Mouse (Mus musculus): Measurements from ENCODE around the gene Bean1. TPM values are rescaled to one million over a fixed set of nuclear protein-coding genes. Genes with fewer than 3 reads are reported as not detected.
A peak's percentile ranks its signal among the peaks of the same experiment; 100 is the strongest.
"Not testable (repeated sequence)": the region's sequence is repeated elsewhere in the genome, so short reads cannot be mapped to it uniquely, and the experiment has no call there.

Gene Bean1
- total RNA-seq, 2 experiments from 2014 or later: not detected

DNA sequence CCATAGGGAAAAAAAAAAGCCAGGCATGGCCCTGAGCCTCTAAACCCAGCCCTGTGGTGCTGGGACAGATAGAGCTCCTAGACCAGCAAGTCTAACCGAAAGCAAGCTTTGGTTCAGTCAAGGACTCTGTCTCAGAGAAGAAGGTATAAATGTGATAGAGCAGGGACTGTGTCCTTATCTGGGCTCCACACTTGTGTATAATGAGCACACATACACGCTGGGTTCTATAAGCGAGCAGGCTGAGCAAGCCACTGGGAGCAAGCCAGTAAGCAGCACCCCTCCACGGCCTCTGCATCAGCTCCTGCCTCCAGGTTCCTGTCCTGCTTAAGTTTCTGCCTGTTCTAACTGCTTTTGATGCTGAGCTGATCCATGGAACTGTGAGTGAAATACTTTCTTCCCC is 61.8 kb downstream of the Bean1 start:
- peak; percentile 36; the same call in 1 of the 2 replicates for ATAC-seq (replicated peaks; ENCODE audit: low FRiP score, low TSS enrichment, poor library complexity, severe bottlenecking)

DNA sequence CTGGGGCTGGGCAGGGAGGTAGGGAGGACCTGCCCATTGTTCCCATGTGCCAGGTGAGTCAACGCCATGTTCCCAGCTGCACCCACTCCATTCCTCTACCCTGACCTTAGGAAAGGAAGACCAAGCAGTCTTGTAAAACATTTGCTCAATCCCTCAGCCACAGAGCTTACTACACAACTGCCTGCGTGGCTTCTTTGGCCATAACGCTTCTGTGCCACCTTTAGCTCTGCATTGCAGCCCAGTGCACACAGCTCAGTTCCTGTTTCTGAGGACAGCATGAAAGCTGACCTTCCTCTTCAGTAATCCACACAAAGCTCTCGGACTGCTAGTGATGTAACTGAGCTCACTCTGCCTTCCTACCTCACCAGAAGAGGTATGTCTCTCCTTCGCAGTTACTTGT is 62.7 kb downstream of the Bean1 start:
- ATAC-seq (replicated peaks; ENCODE audit: low FRiP score, low TSS enrichment, poor library complexity, severe bottlenecking): no peak

DNA sequence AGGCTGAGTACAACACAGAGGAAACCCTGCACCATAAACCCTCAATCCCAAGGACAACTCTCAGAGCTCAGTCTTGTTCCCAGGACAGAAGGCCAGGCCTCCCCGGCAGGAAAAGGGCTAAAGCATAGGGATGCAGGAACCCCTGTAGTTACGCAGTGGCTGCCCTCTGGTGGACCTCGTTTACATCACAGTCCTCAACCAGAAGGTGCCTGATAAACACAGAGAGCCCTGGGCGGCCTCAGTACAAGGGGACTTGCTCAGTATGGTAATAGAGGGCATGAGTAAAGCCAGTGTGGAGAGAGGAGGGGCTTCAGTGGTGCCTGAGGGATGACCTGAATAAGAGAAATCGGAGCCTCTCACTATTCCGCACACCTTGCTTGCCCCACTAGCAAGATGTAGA is 64.3 kb downstream of the Bean1 start:
- ATAC-seq (replicated peaks; ENCODE audit: low FRiP score, low TSS enrichment, poor library complexity, severe bottlenecking): no peak

DNA sequence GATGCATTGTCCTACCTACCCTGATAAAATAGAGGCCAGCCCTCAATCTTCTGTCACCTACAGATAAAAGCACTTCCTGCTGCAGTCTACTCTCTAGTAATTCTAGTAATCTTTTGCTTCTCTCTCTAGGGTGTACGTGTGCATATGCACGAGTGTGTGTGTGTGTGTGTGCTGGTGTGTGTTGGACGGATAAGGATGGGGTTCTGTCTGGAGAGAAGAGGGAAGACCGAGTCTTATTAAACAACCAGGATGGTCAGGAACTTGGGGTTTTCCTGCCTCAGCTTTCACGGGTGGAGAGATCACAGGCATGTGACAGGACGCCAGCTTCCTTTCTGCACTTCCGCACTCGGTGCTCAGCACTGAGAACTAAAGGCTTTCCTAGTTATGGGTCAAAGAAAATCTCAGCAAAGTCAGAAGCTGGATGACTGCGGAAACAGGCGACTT is 69.2 kb downstream of the Bean1 start:
- peak; percentile 87 for ATAC-seq (replicated peaks; ENCODE audit: low FRiP score, low TSS enrichment, poor library complexity, severe bottlenecking)

DNA sequence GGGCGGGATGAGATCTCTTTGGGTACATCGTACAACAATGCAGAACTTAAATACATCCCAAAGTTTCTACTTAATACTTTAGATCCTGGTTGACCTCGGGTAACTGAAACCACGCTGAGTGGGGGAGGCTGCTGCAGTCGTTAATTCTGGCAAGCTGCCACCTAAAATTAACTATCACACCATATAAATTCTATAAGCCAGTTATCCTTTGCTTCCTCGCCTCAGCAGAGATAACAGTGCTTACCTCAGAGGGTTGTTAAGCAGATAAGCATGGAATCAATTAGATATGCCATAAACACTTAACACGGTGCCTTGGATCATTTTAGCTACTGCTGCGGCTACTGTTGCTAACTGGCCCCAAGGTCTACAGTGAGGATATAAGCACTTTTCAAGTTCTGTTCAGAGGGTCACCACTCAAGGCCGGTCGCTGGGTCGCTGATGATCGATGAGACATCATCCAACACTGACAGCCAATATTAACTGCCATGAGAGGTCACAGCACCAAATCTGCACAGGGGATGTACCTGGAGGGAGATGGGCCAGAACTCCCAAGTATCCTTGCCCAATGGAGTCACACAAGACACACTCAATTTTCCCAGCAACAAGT is 71.9 kb downstream of the Bean1 start:
- ATAC-seq (replicated peaks; ENCODE audit: low FRiP score, low TSS enrichment, poor library complexity, severe bottlenecking): peak; percentile 10; the same call in 1 of the 2 replicates

DNA sequence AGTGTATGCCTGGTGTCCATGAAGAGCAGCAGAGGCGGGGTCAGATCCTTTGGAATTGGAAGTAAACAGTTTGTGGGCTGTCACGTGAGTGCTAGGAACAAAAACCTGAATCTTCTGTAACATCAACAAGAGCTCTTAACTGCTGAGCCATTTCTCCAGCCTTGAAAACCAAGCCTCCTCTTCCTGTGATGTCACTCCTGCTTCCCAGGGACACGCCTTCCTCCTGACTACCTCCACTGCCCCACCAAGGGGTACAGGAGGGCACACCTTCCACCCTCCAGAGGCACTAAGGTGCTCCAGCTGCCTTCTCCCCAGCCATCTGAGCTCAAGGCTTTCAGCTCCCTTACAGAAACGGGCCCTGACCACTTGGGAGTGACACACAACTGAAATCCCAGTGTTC is 76.4 kb downstream of the Bean1 start:
- no peak for ATAC-seq (replicated peaks; ENCODE audit: low FRiP score, low TSS enrichment, poor library complexity, severe bottlenecking)

DNA sequence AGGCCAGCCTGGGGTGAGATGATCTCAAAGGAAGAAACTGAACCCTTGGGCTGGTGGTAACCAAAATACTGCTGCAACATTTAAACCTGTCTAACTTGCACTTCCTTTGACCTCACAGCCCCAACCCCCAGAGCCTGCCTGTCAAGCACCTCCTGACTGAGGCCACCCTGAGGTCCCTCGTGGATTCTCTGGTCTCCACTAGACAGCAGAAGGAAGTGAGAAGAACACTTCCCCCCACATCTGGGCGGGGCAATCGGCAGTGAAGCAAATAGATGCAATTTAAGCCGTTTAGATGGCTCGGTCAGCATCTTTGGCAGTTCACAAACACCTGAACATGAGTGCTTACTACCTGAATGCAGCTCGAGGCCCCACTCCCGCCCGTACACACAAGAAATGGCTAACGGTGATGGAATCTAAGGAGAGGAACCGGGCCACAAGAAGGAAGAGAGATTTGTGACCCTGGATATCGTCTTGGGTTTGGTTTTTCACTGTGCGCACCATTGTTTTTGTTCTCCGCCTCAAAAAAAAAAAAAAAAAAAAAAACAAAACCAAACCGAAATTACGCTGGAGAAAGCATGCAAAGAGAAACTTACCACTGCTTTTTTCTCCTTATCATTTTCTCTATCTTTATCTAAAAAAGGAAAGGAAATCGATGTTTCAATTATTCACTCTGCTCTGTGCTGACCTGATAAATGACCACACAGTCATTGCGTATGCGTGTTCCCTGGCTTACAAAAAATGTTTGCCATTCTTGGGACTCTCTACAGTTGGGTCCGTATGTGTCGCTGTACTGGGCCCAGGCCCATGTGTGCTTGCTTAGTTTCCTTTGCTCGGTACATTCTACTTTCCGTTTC is 77.0 kb downstream of the Bean1 start:
- ATAC-seq (replicated peaks; ENCODE audit: low FRiP score, low TSS enrichment, poor library complexity, severe bottlenecking): 0 out of 2 replicates have a peak, but pooled peaks have one; percentile 3

DNA sequence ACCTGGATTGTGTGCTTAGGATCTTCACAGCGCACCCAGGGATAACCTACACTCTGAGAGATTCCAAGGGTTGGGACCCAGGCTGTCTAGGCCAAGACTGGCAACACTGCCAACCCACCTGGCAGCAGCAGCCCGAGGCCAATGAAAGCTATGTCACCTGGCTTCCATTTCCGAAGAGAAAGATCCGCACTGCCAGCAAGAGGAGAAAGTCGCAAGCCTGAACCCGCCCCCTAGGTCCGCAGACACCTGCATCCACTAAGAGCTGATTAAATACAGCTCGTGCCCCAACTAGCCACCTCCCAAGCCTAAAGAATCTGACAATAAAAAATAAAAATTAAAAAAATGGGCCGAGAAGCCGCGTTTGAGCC is 77.7 kb downstream of the Bean1 start:
- peak; percentile 35 for ATAC-seq (replicated peaks; ENCODE audit: low FRiP score, low TSS enrichment, poor library complexity, severe bottlenecking)

DNA sequence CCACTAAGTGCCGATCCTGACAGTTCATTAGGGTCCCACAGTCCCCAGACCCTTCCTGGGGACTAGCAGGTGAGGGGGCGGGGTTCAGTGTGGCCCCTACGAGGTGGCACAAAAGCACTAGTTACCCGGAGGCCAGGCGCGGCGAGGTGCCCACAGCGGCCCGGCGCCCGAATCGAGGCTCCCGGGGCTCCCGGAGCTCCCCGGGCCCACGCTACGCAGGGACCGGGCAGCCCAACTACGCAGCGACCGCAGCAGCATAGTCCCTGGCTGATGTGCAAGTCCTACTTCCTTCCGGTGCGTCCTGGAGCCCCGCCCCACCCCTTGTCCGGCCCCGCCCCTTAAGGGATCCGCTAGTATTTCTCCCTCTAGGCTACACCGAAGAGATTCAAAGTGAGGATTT is 78.0 kb downstream of the Bean1 start, which contains the start of gene Tk2:
Tk2 (minus strand) TSS at position 283 of the 400 bp plus-strand sequence.
- peak; percentile 71 for ATAC-seq (replicated peaks; ENCODE audit: low FRiP score, low TSS enrichment, poor library complexity, severe bottlenecking)

DNA sequence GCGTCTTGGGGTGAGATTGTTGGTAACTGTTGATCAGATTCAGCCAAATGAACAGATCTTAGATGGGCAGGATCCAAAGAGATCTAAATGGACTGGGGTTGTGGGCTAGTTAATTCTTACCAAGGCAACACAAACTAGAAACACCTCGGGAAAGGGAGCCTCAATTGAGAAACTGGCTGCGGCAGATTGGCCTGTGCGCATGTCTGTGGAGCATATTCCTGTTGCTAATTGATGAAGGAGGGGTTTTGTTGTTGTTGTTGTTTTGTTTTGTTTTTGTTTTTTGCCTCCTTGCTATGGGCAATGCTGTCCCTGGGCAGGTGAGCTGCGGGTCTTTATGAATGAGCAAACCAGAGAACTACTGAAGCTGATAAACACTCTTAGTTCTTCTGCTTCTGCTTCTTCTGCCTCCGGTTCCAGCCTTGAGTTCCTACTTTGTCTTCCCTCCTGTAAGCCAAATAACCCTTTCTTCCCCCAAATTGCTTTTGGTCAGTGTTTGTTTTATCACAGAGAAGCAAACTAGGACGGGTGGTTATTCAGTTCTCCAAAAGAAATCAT is 79.3 kb downstream of the Bean1 start:
- ATAC-seq (replicated peaks; ENCODE audit: low FRiP score, low TSS enrichment, poor library complexity, severe bottlenecking): no peak

DNA sequence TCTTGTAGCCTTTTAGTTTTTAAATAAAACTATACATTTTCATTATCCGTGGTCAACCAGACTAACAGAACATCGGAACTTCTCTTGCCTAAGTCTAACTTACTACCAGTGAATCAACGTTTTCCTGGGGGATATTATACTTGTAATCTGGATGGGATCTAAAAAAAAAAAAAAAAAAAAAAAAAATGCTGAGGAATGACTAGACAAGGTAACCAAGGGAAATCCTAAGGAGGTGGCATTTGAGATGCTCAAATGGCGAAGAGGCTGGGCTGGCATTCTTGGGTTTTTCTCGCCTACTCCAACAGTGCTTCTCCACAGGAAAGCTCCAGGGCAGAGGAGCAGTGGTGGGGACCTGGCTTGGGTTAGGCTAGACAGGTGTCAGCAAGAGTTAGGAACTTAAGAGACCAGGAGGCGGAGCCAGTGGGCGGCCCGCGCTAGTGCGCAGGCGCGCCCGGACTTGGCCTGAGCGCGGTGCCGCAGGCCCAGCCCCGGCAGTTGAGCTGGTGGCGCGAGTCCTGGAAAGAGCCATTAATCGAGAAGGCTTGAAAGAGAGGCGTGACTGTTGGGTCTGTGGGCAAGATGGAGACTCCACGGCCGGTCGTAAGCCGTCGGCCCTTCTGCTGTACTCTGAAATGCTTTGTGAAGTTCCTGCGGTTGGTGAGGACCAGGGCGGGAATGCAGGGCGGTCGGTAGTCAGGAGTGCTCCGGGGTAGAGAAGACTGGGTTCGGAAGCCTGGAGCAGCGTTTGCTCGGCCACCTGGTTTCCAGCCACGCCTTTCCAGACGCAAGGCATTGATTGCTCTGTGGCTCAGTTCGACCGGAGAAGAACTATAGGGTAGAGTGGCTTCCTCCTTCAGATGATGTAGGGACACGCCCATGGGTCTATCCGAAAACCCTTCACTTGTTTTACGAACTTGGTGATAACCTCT is 80.5 kb downstream of the Bean1 start, which contains the start of gene Cklf:
Cklf (plus strand) TSS at position 423 of the 929 bp plus-strand sequence.
- ATAC-seq (replicated peaks; ENCODE audit: low FRiP score, low TSS enrichment, poor library complexity, severe bottlenecking): peak; percentile 72

DNA sequence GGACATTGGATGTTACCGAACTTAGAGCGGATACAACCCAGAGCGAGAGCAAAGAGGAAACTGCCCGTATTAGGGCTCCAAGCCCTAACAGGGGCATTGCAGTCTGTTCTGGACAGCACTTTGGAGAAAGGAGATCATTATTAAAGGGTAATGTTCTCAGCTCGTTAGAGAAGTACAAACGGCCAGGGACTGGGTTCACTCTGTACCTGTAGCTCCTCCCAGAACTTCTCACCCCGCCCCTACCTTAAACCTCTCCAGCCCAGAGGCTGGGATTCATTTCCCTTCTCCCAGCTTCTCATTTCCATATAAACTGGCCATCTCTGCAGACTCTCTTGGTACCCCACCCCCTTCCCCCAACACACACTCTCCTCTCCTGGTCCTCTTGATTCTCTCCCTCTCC is 81.2 kb downstream of the Bean1 start:
- ATAC-seq (replicated peaks; ENCODE audit: low FRiP score, low TSS enrichment, poor library complexity, severe bottlenecking): no peak

DNA sequence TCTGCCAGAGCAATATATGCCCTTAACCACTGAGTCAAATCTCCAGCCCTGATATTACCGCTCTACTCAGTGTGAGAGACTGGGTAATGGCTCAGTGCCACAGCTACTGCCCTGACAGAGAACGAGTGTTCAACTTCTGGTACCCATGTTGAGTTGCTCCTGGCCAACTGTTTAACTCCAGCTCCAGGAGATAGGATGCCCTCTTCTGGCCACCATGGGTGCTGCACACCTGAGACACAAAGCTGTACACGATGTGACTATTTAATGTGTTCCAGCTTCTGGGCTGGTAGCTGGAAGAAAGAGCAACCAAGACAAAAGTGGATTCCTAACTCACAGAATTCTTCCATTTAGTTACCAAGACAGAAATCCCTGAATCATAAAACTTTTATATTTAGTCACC is 82.8 kb downstream of the Bean1 start:
- peak; percentile 40; the same call in 1 of the 2 replicates for ATAC-seq (replicated peaks; ENCODE audit: low FRiP score, low TSS enrichment, poor library complexity, severe bottlenecking)

DNA sequence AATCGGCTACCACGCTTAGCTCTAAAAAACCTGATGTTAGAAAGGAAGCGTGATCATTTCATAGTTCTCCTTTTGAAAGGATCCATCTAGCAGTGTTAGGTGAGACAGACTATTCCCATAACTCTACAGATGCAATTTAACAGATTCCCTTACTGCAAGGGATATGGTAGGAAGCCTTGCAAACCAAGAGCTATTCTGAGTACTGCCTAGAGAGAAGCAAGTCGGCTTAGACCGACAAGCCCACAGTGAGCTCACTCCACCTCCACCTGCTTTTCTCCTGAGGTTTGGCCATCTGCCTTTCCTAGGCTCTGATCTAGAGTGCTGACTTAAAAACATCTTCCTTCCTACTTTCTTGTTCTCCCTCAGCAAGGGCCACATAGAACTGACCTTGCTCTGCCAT is 91.6 kb downstream of the Bean1 start:
- ATAC-seq (replicated peaks; ENCODE audit: low FRiP score, low TSS enrichment, poor library complexity, severe bottlenecking): not testable (repeated sequence)

DNA sequence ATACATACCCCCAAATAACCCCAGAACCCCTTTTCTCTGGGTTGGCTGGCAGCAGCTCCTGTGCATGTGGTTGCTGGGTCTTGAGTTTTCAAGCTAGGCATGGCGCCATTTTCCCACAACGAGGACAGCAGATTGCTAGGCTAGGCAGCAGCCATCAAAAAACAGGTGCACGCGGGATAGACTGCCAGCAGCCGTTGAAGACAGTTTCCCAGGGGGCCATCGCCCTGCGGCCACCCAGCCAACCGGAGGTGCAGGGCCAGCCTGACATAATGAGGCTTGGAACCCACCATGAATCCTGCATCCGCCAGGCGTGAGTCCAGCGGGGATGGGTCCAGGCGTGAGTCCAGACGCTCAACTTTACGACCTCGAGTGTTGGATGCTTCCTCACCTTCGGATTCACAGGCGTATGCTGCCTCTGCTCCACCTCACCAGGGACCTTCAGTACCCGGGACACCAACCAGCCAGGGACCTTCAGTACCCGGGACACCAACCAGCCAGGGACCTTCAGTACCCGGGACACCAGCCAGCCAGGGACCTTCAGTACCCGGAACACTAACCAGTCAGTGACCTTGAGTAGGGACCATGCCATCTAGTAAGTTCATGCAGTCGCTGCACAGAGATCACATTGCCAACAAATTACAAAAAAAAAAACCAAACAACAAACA is 94.2 kb downstream of the Bean1 start:
- ATAC-seq (replicated peaks; ENCODE audit: low FRiP score, low TSS enrichment, poor library complexity, severe bottlenecking): not testable (repeated sequence)

DNA sequence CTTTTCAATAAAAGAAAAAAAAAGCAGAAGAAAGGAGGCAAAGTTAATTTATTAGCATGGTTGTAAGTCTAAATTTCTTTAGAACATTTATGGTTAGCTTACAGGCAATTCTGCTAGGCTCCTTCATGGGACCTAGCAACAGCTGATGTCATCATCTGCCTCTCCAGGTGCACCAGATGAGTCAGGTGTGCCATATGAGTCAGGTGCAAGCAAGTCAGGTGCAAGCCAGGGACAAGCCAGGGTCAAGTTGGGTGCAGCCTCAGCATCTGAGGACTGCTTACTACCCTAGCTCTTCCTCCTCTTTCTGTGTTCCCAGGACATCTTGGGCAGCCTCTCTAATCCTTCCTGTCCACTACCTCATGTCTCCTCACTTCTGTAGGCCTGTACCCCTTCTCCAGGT is 98.1 kb downstream of the Bean1 start:
- ATAC-seq (replicated peaks; ENCODE audit: low FRiP score, low TSS enrichment, poor library complexity, severe bottlenecking): no peak

Data from megakaryocyte-erythroid progenitor cell, adult 5-6 weeks (primary cell).